Mouse (Mus musculus) hindbrain, embryonic 16.5 days (tissue): Measurements from ENCODE around the gene Sirpa. TPM values are rescaled to one million over a fixed set of nuclear protein-coding genes. Genes with fewer than 3 reads are reported as not detected.

Experiments
- ATAC-seq: fragments of 200-750 bp; cut with Nextera tagmentation; 2 replicates; pipeline ENCODE4 v1.8.0; 2017; ENCODE audit warnings: moderate TSS enrichment, moderate library complexity
- H3K27ac ChIP-seq: fragments of 300-500 bp; sonication (generic); 2 replicates; pipeline ENCODE4 v1.5.1; 2014; ENCODE audit warnings: low read depth, mild to moderate bottlenecking, control low read depth, low read length, moderate library complexity
- H3K27me3 ChIP-seq: fragments of 300-500 bp; sonication (generic); replicated peaks from 2 replicates; pipeline ENCODE4 v1.6.1; 2014; ENCODE audit warnings: low read length; ENCODE audit not compliant: control insufficient read depth, insufficient read depth
- H3K36me3 ChIP-seq: fragments of 300-500 bp; sonication (generic); 2 replicates; pipeline ENCODE4 v1.6.1; 2014; ENCODE audit warnings: mild to moderate bottlenecking, low read length, moderate library complexity, mixed read lengths; ENCODE audit not compliant: control insufficient read depth, insufficient read depth
- H3K4me1 ChIP-seq: fragments of 300-500 bp; sonication (generic); 2 replicates; pipeline ENCODE4 v1.6.1; 2014; ENCODE audit warnings: low read depth, low read length; ENCODE audit not compliant: control insufficient read depth, insufficient read depth
- H3K4me2 ChIP-seq: fragments of 300-500 bp; sonication (generic); 2 replicates; pipeline ENCODE4 v1.6.1; 2014; ENCODE audit warnings: mild to moderate bottlenecking, low read length, control low read depth, moderate library complexity
- H3K4me3 ChIP-seq: fragments of 300-500 bp; sonication (generic); 2 replicates; pipeline ENCODE4 v1.5.1; 2014; ENCODE audit warnings: mild to moderate bottlenecking, low read length, control low read depth, moderate library complexity
- H3K9ac ChIP-seq: fragments of 300-500 bp; sonication (generic); 2 replicates; pipeline ENCODE4 v1.6.1; 2014; ENCODE audit warnings: low read depth, mild to moderate bottlenecking, control low read depth, low read length, moderate library complexity
- H3K9me3 ChIP-seq: fragments of 300-500 bp; sonication (generic); 2 replicates; pipeline ENCODE4 v1.6.1; 2014; ENCODE audit warnings: mild to moderate bottlenecking, low read length, moderate library complexity; ENCODE audit not compliant: control insufficient read depth
- WGBS: fragments of 180-500 bp; shearing (Covaris S2); extraction: QIAGEN DNeasy Blood & Tissue Kit; methylation state at CpG from one replicate; pipeline ENCODE4 v1.1.7; 2014; 5-methylcytosine and 5-hydroxymethylcytosine counted together
- polyA plus RNA-seq: library from polyadenylated mRNA; unstranded; fragments of >200 nt; fragmentation: Nextera tagmentation; extraction: Ambion mirVana; gene quantifications from 2 replicates; pipeline ENCODE4 v1.2.1, GENCODE M21; 2015

Gene Sirpa
- polyA plus RNA-seq, 1 experiment from 2014 or later = 31.9 TPM

GRCm38 (mm10) chr2:129625845-129626244, 33.2 kb downstream of the Sirpa start:
- no peaks in the 10 kb centered on the region for H3K4me1 ChIP-seq
- no peak overlapping the region for H3K4me2 ChIP-seq
- H3K9ac ChIP-seq = no peak overlapping the region
- no peaks in the 10 kb centered on the region for H3K9me3 ChIP-seq
- WGBS = 80% methylated on average over 4 of the region's 4 CpGs
- no peak for ATAC-seq
- no peak overlapping the region for H3K27ac ChIP-seq
- H3K4me3 ChIP-seq = no peak overlapping the region
- peaks cover 10% of the 10 kb centered on the region for H3K36me3 ChIP-seq
- H3K27me3 ChIP-seq = no peaks in the 10 kb centered on the region

DNA sequence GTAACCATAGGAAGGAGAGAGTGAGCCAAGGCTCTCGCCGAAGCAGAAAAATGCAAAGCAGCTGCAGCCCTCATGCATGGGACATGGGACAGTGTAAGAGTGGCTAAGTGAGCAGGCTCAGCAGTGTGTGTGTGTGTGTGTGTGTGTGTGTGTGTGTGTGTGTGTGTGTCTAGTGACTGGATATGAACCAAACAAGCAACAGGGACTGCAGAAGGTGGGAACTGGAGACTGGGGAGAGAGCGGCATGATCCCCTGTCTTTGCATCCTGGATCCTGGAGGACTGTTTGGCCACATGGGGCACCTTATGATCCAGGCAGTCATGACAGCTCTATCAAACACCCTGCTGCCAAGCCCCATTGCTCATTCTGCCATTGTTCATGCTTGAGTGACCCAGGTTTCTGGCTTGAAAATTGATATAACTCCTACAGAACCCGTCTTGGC, 34.0 kb downstream of the Sirpa start:
- Histone ChIP-seq H3K9ac (no peak overlapping the region), H3K9me3 (no peaks in the 10 kb centered on the region), H3K36me3 (peaks cover 13% of the 10 kb centered on the region), H3K4me3 (no peak overlapping the region), H3K4me1 (no peaks in the 10 kb centered on the region), H3K4me2 (no peak overlapping the region), H3K27me3 (no peaks in the 10 kb centered on the region), H3K27ac (no peak overlapping the region)
- WGBS = 61% methylated on average over 4 of the region's 4 CpGs
- peak; percentile 45; the same call in 1 of the 2 replicates for ATAC-seq

DNA sequence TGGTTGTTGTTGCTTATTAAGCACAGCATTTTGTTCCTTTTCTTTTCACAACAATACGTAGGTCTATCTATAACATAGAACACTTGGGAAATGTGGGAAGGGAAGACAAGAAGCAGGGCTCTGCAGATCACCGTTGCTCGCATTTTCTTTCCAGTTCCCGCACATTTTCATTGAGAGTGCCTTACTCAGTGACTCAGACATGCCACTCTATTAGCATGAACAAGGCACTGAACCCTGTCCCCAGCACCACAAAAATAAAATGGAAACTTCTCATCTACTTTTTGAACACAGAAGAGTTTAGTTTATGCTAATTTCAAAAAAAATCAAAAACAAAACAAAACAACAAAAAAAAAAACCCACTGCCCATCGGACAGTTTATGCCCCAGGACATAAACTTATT, 34.5 kb downstream of the Sirpa start:
- ATAC-seq = no peak
- H3K4me1 ChIP-seq = no peaks in the 10 kb centered on the region
- no peaks in the 10 kb centered on the region for H3K9me3 ChIP-seq
- H3K27me3 ChIP-seq = no peaks in the 10 kb centered on the region
- no peak overlapping the region for H3K4me2 ChIP-seq
- no peak overlapping the region for H3K9ac ChIP-seq
- no peak overlapping the region for H3K4me3 ChIP-seq
- WGBS = 87% methylated on average over 5 of the region's 5 CpGs
- peaks cover 13% of the 10 kb centered on the region for H3K36me3 ChIP-seq
- H3K27ac ChIP-seq = no peak overlapping the region

DNA sequence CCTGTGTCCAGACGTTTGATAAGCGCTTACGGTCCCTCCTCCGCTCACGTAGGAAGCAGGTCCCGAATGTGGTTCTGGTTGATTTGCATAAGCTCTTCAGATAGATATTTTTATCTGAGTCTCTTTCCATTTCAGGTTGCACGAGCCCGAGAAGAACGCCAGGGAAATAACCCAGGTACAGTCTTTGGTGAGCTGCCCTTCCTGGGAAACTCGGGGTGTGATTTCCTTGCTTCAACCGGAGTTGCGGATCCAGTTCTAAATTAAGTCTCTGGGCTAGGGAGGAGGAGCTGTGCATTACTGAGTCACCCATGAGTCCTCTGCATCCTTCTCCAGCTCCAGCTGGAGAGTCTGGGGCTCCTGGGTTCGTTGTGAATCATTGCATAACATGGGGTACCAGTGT, 35.2 kb downstream of the Sirpa start:
- ATAC-seq = no peak
- H3K4me1 ChIP-seq = no peaks in the 10 kb centered on the region
- peaks cover 13% of the 10 kb centered on the region for H3K36me3 ChIP-seq
- H3K4me3 ChIP-seq = no peak overlapping the region
- H3K9ac ChIP-seq = no peak overlapping the region
- no peak overlapping the region for H3K27ac ChIP-seq
- H3K4me2 ChIP-seq = no peak overlapping the region
- H3K27me3 ChIP-seq = no peaks in the 10 kb centered on the region
- H3K9me3 ChIP-seq = no peaks in the 10 kb centered on the region
- 90% methylated on average over 13 of the region's 13 CpGs for WGBS

GRCm38 (mm10) chr2:129628456-129629185, 36.0 kb downstream of the Sirpa start:
- no peaks in the 10 kb centered on the region for H3K9me3 ChIP-seq
- 94% methylated on average over 6 of the region's 6 CpGs for whole genome bisulfite sequencing
- no peak overlapping the region for H3K4me3 ChIP-seq
- H3K4me1 ChIP-seq = no peaks in the 10 kb centered on the region
- ATAC-seq = no peak
- H3K36me3 ChIP-seq = peaks cover 13% of the 10 kb centered on the region
- H3K4me2 ChIP-seq = no peak overlapping the region
- no peak overlapping the region for H3K27ac ChIP-seq
- no peaks in the 10 kb centered on the region for H3K27me3 ChIP-seq
- no peak overlapping the region for H3K9ac ChIP-seq

- WGBS = 95% methylated on average over 15 of the region's 15 CpGs
- no peak for ATAC-seq
- no peaks in the 10 kb centered on the region for H3K27me3 ChIP-seq
- no peaks in the 10 kb centered on the region for H3K9me3 ChIP-seq
- H3K4me1 ChIP-seq = no peaks in the 10 kb centered on the region
- peaks cover 13% of the 10 kb centered on the region for H3K36me3 ChIP-seq
- no peak overlapping the region for H3K27ac ChIP-seq
- H3K4me3 ChIP-seq = no peak overlapping the region
- no peak overlapping the region for H3K4me2 ChIP-seq
- no peak overlapping the region for H3K9ac ChIP-seq
These were observed 37.3 kb downstream of the Sirpa start for GRCm38 (mm10) chr2:129629786-129630531.

DNA sequence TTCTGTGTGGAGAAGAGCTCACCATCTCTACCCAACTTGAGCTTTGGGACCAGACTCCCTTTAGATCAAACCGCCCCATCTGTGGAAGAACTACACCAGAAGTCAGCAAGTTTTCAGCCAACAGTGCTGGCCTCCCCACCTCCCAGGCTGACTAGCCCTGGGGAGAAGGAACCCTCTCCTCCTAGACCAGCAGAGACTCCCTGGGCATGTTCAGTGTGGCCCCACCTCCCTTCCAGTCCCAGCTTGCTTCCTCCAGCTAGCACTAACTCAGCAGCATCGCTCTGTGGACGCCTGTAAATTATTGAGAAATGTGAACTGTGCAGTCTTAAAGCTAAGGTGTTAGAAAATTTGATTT, 37.9 kb downstream of the Sirpa start:
- H3K27ac ChIP-seq = no peak overlapping the region
- H3K4me1 ChIP-seq = no peaks in the 10 kb centered on the region
- WGBS = 91% methylated on average over 3 of the region's 3 CpGs
- no peak for ATAC-seq
- H3K27me3 ChIP-seq = no peaks in the 10 kb centered on the region
- no peak overlapping the region for H3K9ac ChIP-seq
- H3K9me3 ChIP-seq = no peaks in the 10 kb centered on the region
- H3K36me3 ChIP-seq = peaks cover 13% of the 10 kb centered on the region
- no peak overlapping the region for H3K4me3 ChIP-seq
- H3K4me2 ChIP-seq = no peak overlapping the region

- Histone ChIP-seq H3K4me1 (no peaks in the 10 kb centered on the region), H3K9me3 (no peaks in the 10 kb centered on the region), H3K27me3 (no peaks in the 10 kb centered on the region), H3K4me2 (no peak overlapping the region), H3K4me3 (no peak overlapping the region), H3K36me3 (peaks cover 13% of the 10 kb centered on the region), H3K27ac (no peak overlapping the region), H3K9ac (no peak overlapping the region)
- WGBS = 90% methylated on average over 7 of the region's 7 CpGs
- no peak for ATAC-seq
These were observed 38.5 kb downstream of the Sirpa start for GRCm38 (mm10) chr2:129630978-129631660.

DNA sequence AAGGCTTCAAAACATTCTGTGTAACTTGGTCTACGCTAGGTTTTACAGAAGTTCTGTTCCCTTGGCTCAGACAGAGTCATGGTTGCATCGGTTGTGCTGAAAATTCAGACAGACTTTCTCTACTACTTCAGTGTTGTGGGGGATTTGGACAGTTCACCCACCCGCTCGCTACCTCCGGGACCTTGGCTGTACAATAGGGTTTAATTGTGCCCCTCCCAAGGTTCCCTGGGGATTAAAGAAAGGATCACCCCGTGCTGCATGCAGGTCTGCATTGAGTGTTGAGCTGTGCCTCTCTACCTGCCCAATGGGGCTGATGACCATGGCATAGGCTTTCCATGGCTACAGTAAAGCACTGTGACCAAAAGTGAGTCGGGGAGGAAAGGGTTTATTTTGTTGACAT, 39.7 kb downstream of the Sirpa start:
- no peak overlapping the region for H3K4me2 ChIP-seq
- H3K9ac ChIP-seq = no peak overlapping the region
- no peak overlapping the region for H3K27ac ChIP-seq
- H3K4me3 ChIP-seq = no peak overlapping the region
- H3K9me3 ChIP-seq = no peaks in the 10 kb centered on the region
- 90% methylated on average over 7 of the region's 7 CpGs for WGBS
- peaks cover 13% of the 10 kb centered on the region for H3K36me3 ChIP-seq
- no peaks in the 10 kb centered on the region for H3K4me1 ChIP-seq
- no peaks in the 10 kb centered on the region for H3K27me3 ChIP-seq
- ATAC-seq = no peak
